Mouse (Mus musculus): ENCODE measurements at regions not wholly inside any gene's neighbourhood (a gene's known extent, or its start where the extent isn't known, plus 50 kb on each side); places are given as distances from the start of the nearest gene placed in this dataset.
"Not testable (repeated sequence)": the region's sequence is repeated elsewhere in the genome, so short reads cannot be mapped to it uniquely, and the experiment has no call there.

- DNase-seq = no peak
These were observed 117.6 kb upstream of the Cpm start for GRCm38 (mm10) chr10:117511483-117512406.

- no peak for DNase-seq
These were observed 118.5 kb upstream of the Cpm start for GRCm38 (mm10) chr10:117510529-117511482.

GRCm38 (mm10) chr10:117510224-117510486 lies 119.1 kb upstream of the Cpm start:
- DNase-seq = no peak

GRCm38 (mm10) chr10:117509431-117510223 lies 119.7 kb upstream of the Cpm start:
- DNase-seq = no peak

- DNase-seq = no peak
These were observed 122.9 kb upstream of the Cpm start for GRCm38 (mm10) chr10:117506252-117506992.

- DNase-seq = no peak
These were observed 123.8 kb upstream of the Cpm start for GRCm38 (mm10) chr10:117505529-117505928.

- no peak for DNase-seq
These were observed 124.2 kb upstream of the Cpm start for GRCm38 (mm10) chr10:117505057-117505456.

GRCm38 (mm10) chr10:117504267-117504902 lies 124.6 kb upstream of the Cpsf6 start:
- DNase-seq = no peak

- no peak for DNase-seq
These were observed 123.7 kb upstream of the Cpsf6 start for GRCm38 (mm10) chr10:117503222-117504184.

- no peak for DNase-seq
These were observed 122.9 kb upstream of the Cpsf6 start for GRCm38 (mm10) chr10:117502731-117503130.

GRCm38 (mm10) chr10:117502135-117502534 lies 122.3 kb upstream of the Cpsf6 start:
- DNase-seq = no peak

GRCm38 (mm10) chr10:117501426-117501825 lies 121.6 kb upstream of the Cpsf6 start:
- DNase-seq = no peak

- DNase-seq = no peak
These were observed 120.8 kb upstream of the Cpsf6 start for GRCm38 (mm10) chr10:117500457-117501108.

GRCm38 (mm10) chr10:117499864-117500453 lies 120.1 kb upstream of the Cpsf6 start:
- DNase-seq = no peak

GRCm38 (mm10) chr10:117499177-117499863 lies 119.5 kb upstream of the Cpsf6 start:
- no peak for DNase-seq

- DNase-seq = no peak
These were observed 118.7 kb upstream of the Cpsf6 start for GRCm38 (mm10) chr10:117498497-117498896.

GRCm38 (mm10) chr10:117497565-117498256 lies 117.9 kb upstream of the Cpsf6 start:
- no peak for DNase-seq

GRCm38 (mm10) chr10:117497082-117497481 lies 117.3 kb upstream of the Cpsf6 start:
- not testable (repeated sequence) for DNase-seq

All from kidney, postnatal 36 days (tissue).